Mouse (Mus musculus): ENCODE measurements around the gene Gm21858. TPM values are rescaled to one million over a fixed set of nuclear protein-coding genes. Genes with fewer than 3 reads are reported as not detected.
"Not testable (repeated sequence)": the region's sequence is repeated elsewhere in the genome, so short reads cannot be mapped to it uniquely, and the experiment has no call there.

Gene Gm21858
- polyA plus RNA-seq (2017; shearing (Covaris generic)): not detected

- ATAC-seq: not testable (repeated sequence)
These were observed at the start of gene Gm21858 for GRCm38 (mm10) chrY:55731456-55731855. Gm21858 (plus strand) TSS chrY:55731756.
